Mouse (Mus musculus) pancreas, adult 10 weeks (tissue): ENCODE results near the gene Vmn1r128. TPM values are rescaled to one million over a fixed set of nuclear protein-coding genes. Genes with fewer than 3 reads are reported as not detected.

Experiments
- polyA plus RNA-seq: library from polyadenylated mRNA; stranded (reverse); fragments of 350-450 nt; fragmentation: Illumina TruSeq; extraction: RNeasy Lipid Tissue Mini Kit (QIAGEN cat#74804); gene quantifications from one replicate; pipeline ENCODE4 v1.2.3, GENCODE M21; 2015; ENCODE audit warnings: low read depth, low replicate concordance; ENCODE audit not compliant: insufficient read depth

Vmn1r128 gene
- polyA plus RNA-seq = not detected

DNA sequence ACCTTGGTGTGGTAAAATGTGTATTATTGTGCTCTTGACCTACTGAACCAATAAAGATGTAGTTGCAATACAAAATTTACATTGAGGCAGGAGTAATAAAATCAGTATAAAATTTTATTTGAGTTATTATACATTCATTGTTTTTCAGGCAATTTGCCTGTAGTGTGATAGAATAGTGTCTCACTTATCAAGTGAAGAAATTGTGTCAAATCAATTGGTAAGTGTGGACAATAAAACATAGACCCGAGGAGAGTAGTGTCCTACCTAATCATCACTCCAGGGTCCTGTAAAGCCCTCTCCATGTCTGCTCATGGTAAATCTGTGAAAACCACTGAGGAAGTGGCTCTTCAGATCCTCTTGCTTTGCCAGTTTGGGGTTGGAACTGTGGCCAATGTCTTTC is at the start of gene Vmn1r128:
Gene Vmn1r128, plus strand, starts transcription at position 301 of the 400 bp plus-strand sequence.

DNA sequence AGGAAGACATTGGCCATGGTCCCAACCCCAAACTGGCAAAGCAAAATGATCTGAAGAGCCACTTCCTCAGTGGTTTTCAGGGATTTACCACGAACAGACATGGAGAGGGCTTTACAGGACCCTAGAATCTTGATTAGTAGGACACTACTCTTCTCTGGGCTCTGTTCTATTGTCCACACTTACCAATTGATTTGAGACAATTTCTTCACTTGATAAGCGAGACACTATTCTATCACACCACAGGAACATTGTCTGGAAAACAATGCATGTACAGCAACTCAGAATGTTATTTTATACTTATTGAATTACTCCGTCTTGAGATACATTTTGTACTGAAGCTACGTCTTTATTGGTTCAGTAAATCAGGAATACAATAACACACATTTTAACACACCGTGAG is 47.8 kb upstream of the Vmn1r128 start, which contains the start of gene Vmn1r126:
Gene Vmn1r126, minus strand, starts transcription at position 101 of the 400 bp plus-strand sequence.

GRCm38 (mm10) chr7:21319761-21320160 is 29.4 kb upstream of the Vmn1r128 start, which contains the start of gene Vmn1r127:
Vmn1r127 (minus strand) TSS chr7:21319861.

DNA sequence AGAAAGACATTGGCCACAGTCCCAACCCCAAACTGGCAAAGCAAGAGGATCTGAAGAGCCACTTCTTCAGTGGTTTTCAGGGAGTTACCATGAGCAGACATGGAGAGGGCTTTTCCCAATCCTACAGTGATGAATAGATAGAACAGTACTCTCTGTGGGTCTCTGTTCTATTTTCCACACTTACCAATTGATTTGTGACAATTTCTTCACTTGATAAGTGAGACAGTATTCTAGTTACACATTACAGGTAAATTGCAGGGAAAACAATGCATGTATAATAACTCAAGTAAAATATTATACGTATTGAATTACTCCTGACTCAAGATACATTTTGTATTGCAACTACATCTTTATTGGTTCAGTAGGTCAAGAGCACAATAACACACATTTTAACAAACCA is 12.0 kb downstream of the Vmn1r128 start, which contains the start of gene Vmn1r129:
Gene Vmn1r129, minus strand, starts transcription at position 101 of the 400 bp plus-strand sequence.

Other genes with a start within 250 kb of the Vmn1r128 start
- gene Vmn1r122, start 215.2 kb upstream of the Vmn1r128 start, polyA plus RNA-seq = not detected
- gene Vmn1r123, start 187.2 kb upstream of the Vmn1r128 start, polyA plus RNA-seq = not detected
- gene Gm5157, start 158.9 kb upstream of the Vmn1r128 start, polyA plus RNA-seq = not detected
- not detected for gene Vmn1r124, start 88.8 kb upstream of the Vmn1r128 start, polyA plus RNA-seq
- gene Vmn1r125, start 77.2 kb upstream of the Vmn1r128 start, polyA plus RNA-seq = not detected
- not detected for gene Vmn1r126, start 47.9 kb upstream of the Vmn1r128 start, polyA plus RNA-seq
- not detected for gene Vmn1r127, start 29.5 kb upstream of the Vmn1r128 start, polyA plus RNA-seq
- not detected for gene Vmn1r129, start 11.9 kb downstream of the Vmn1r128 start, polyA plus RNA-seq
- gene Gm6882, start 83.4 kb downstream of the Vmn1r128 start, polyA plus RNA-seq = not detected
- gene Vmn1r130, start 162.4 kb downstream of the Vmn1r128 start, polyA plus RNA-seq = not detected
- not detected for gene Vmn1r131, start 196.7 kb downstream of the Vmn1r128 start, polyA plus RNA-seq